Mouse (Mus musculus) spleen, adult 2 months (tissue): ENCODE data around the gene Socs3.

Experiments
- CTCF ChIP-seq: fragments of 200-500 bp; IDR thresholded peaks from 2 replicates; pipeline ENCODE4 v1.5.1; 2011; ENCODE audit warnings: mild to moderate bottlenecking, inconsistent platforms; ENCODE audit not compliant: insufficient read depth, insufficient read length, insufficient replicate concordance; ENCODE audit errors: extremely low read depth
- POLR2A ChIP-seq: fragments of 200-500 bp; IDR thresholded peaks from 2 replicates; pipeline ENCODE4 v1.6.1; 2011; ENCODE audit warnings: low read depth, low read length, inconsistent platforms

DNA sequence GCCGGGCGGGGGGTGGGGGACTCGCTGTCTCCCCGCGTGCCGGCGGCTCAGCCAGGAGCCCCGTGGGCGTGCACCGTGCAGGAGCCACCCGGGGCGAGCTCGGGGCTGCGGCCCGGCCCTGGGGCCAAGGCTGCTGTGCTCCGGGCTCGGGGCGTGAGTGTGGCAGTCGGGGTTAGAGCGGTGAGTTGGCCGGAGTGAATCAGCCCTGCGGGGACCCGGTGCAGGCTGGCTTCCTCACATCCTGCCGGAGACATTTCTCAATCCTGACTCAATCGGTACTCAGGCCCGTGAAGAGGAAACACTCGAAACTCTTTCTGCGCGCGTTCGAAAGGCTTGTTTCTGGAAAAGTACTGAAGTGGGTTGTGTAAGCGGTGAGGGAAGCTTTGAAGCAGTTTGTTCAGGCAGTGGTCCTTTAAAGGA is 17.2 kb upstream of the Socs3 start:
- TF ChIP-seq CTCF, result no peak
- no peak for TF ChIP-seq POLR2A
